Mouse (Mus musculus) heart, adult 2 months (tissue): ENCODE results near the gene N4bp2l1.

Source experiments
- EP300 ChIP-seq: fragments of 200-500 bp; IDR thresholded peaks from 2 replicates; pipeline ENCODE4 v1.6.1; 2011; ENCODE audit warnings: low read depth, low read length, control low read depth; ENCODE audit not compliant: insufficient read depth
- POLR2A ChIP-seq: fragments of 200-500 bp; IDR thresholded peaks from 2 replicates; pipeline ENCODE4 v1.6.1; 2011; ENCODE audit warnings: mild to moderate bottlenecking, low read depth, low read length, control low read depth; ENCODE audit not compliant: insufficient read depth

GRCm38 (mm10) chr5:150583181-150583580 lies 13.8 kb downstream of the N4bp2l1 start:
- TF ChIP-seq EP300 (no peak), POLR2A (no peak)
